Mouse (Mus musculus): ENCODE results near the gene Slc39a5.

Gene Slc39a5

GRCm38 (mm10) chr10:128410560-128410845, 9.5 kb upstream of the Slc39a5 start:
- DNase-seq (ENCODE audit: low read depth, low spot score), result no peak

- DNase-seq (ENCODE audit: low read depth, low spot score), result peak; percentile 95
Measured at GRCm38 (mm10) chr10:128409692-128410559, 8.9 kb upstream of the Slc39a5 start.

GRCm38 (mm10) chr10:128408591-128409535, 7.8 kb upstream of the Slc39a5 start:
- peak; percentile 14 for DNase-seq (ENCODE audit: low read depth, low spot score)

- no peak for DNase-seq (ENCODE audit: low read depth, low spot score)
Measured at GRCm38 (mm10) chr10:128403931-128404330, 2.9 kb upstream of the Slc39a5 start.

- no peak for DNase-seq (ENCODE audit: low read depth, low spot score)
Measured at GRCm38 (mm10) chr10:128401638-128402037, 609 bp upstream of the Slc39a5 start.

GRCm38 (mm10) chr10:128400338-128400737, 691 bp downstream of the Slc39a5 start:
- DNase-seq (ENCODE audit: low read depth, low spot score), result no peak

GRCm38 (mm10) chr10:128397466-128397865, 3.6 kb downstream of the Slc39a5 start:
- no peak for DNase-seq (ENCODE audit: low read depth, low spot score)

- no peak for DNase-seq (ENCODE audit: low read depth, low spot score)
Measured at GRCm38 (mm10) chr10:128396716-128397264, 4.2 kb downstream of the Slc39a5 start.

- DNase-seq (ENCODE audit: low read depth, low spot score), result no peak
Measured at GRCm38 (mm10) chr10:128396017-128396673, 4.9 kb downstream of the Slc39a5 start.

GRCm38 (mm10) chr10:128391850-128392249, 9.2 kb downstream of the Slc39a5 start:
- no peak for DNase-seq (ENCODE audit: low read depth, low spot score)

- no peak for DNase-seq (ENCODE audit: low read depth, low spot score)
Measured at GRCm38 (mm10) chr10:128390366-128390765, 10.7 kb downstream of the Slc39a5 start.

- DNase-seq (ENCODE audit: low read depth, low spot score), result no peak
Measured at GRCm38 (mm10) chr10:128389570-128389969, 11.5 kb downstream of the Slc39a5 start.

- no peak for DNase-seq (ENCODE audit: low read depth, low spot score)
Measured at GRCm38 (mm10) chr10:128388941-128389340, 12.1 kb downstream of the Slc39a5 start.

- DNase-seq (ENCODE audit: low read depth, low spot score), result no peak
Measured at GRCm38 (mm10) chr10:128385902-128386301, 15.1 kb downstream of the Slc39a5 start.

GRCm38 (mm10) chr10:128382482-128382881, 18.5 kb downstream of the Slc39a5 start:
- no peak for DNase-seq (ENCODE audit: low read depth, low spot score)

- DNase-seq (ENCODE audit: low read depth, low spot score), result no peak
Measured at GRCm38 (mm10) chr10:128380565-128380964, 20.5 kb downstream of the Slc39a5 start.

GRCm38 (mm10) chr10:128379260-128379659, 21.8 kb downstream of the Slc39a5 start:
- DNase-seq (ENCODE audit: low read depth, low spot score), result no peak

GRCm38 (mm10) chr10:128378462-128378861, 22.6 kb downstream of the Slc39a5 start:
- DNase-seq (ENCODE audit: low read depth, low spot score), result no peak

GRCm38 (mm10) chr10:128377940-128378448, 23.0 kb downstream of the Slc39a5 start:
- DNase-seq (ENCODE audit: low read depth, low spot score), result no peak

GRCm38 (mm10) chr10:128377222-128377939, 23.6 kb downstream of the Slc39a5 start:
- no peak for DNase-seq (ENCODE audit: low read depth, low spot score)

Data from retina, postnatal 7 days (tissue).